Mouse (Mus musculus) thymus, postnatal 36 days (tissue): ENCODE results near the gene Tbk1.

Source experiments
- DNase-seq, 2 experiments: peaks; one replicate each; pipeline ENCODE4 v3.0.0; 2022; ENCODE audit warnings: mixed read lengths in 2 of 2

Tbk1 gene

GRCm38 (mm10) chr10:121585791-121586642, 570 bp downstream of the Tbk1 start:
- DNase-seq, result no peak

DNA sequence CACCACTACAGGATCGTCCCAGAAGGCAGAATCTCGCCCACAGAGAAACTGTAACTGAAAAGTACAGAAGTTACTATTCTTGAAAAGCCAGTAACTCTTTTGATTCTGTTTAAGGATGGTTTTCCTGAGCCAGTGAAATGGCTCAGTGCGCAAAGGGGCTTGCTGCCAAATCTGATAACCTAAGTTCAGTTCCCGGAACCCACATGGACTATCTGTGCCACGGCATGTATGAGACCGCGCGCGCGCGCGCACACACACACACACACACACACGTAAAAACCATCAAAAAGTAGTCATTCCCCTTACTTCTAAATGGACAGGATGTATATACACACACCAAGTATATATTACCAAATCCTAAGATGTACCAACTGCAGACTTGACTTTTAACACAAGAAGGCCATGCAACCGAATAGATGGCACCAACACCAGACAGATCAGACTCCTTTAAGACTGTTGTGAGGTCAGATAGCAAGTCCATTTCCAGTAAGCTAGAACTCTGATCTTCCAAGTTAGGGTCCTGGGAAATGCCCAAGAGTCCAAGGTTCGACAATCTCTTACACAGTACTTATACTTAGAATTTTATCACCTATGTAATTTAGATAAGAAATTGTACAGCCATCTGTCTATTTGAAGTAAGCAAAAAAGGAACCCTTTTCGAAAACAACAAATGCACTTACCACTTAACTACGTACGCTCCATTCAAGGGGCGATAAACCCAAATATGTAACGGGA, 1.4 kb downstream of the Tbk1 start:
- no peak for DNase-seq

- DNase-seq, result no peak
These were observed 2.6 kb downstream of the Tbk1 start for GRCm38 (mm10) chr10:121584033-121584432.

GRCm38 (mm10) chr10:121583016-121583415, 3.6 kb downstream of the Tbk1 start:
- no peak for DNase-seq

- DNase-seq, result no peak
These were observed 4.3 kb downstream of the Tbk1 start for GRCm38 (mm10) chr10:121582287-121582686.

DNA sequence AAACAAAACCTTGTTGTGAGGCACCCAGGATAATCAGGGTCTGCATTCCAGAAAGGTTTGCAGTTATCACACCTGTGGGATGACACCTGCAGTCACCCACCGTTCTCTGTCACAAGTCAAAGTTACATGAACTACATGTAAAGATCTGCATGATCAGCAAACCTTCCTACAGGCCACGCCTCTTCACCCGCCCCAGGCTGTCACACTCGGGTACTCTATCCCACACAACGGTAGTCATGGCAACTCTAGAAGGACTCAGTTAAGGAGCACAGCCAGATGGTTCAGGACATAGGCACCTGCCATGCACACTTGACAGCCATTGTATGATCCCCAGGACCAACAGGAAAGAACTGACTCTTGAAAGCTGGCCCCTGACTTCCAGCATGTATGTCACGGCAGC, 5.2 kb downstream of the Tbk1 start:
- no peak for DNase-seq

DNA sequence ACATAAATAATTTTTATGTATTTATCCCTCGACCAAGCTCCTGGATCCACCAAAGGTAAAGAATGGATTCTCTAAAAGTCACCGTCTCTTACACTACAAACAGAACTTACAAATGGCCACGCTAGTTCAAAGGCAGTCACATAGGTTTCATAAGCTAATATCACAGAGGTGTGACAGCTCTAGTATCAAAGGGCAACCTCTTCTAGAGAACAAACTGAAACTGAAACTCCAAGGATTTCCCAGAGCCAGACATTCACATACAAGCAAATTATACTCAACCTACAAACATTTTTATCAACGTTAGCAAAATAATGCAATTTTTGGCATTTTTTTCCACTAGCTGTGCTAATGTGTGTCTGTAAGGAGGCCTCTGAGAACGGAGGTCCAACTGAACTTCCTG, 6.2 kb downstream of the Tbk1 start:
- DNase-seq, result no peak

DNA sequence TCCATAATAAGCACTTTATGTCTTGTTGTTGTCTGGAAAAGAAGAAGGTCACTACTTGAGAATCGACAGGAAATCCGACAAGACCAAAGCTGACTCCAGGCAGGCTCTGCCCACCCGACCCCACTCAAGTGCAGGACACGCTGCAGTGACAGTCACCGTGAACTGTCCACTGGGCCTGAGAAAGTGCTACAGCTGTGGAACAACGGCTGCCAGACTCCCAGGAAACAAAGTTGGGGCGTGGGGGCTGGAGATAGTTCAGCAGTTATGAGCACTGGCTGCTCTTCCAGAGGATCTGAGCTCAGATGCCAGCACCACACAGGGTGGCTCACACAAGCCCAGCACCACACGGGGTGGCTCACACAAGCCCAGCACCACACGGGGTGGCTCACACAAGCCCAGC, 10.2 kb downstream of the Tbk1 start:
- no peak for DNase-seq

DNA sequence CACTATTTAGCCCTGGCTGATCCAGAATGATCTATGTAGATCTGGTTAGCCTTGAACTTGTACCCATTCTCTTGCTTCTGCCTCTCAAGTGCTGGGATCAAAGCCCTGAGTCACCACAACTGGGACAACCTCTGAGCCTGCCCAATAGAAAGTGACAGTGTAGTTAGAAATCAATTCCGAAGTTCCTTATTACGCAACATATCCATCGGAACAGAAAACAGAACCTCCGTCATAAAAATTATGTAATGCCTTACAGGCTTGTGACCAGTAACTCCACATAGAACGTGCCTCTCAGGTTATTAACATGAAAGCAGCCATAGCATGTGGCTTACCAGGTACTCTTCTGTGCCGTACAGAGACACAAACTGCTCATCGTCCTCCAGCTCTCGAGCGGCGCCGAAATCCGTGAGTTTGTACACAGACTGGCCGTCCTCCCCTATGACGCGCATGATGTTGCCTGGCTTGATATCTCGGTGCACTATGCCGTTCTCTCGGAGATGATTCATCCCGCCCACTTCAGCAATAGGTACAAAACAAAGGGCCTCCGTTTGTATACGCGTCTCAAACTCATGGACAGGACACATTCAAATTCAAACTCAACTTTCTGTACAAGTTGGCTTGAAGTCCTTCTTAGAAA, 15.0 kb downstream of the Tbk1 start:
- DNase-seq, result no peak

DNA sequence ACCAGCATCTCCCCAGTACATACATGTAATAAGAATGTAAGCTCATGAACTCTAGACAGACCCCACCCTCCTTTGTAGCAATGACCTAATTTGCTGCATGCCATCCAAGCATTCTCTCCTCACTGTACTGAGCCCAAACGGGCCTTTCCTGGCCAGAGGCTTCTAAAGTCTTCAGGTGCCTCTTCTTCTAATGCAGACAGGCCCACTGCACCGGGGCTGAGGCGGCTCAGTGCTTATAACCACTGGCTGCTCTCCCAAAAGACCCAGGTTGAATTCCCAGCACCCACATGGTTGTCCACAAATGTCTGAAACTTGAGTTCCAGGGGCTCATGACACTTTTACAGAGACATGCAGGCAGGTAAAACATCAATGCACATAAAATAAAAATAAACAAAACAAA, 15.6 kb downstream of the Tbk1 start:
- no peak for DNase-seq

DNA sequence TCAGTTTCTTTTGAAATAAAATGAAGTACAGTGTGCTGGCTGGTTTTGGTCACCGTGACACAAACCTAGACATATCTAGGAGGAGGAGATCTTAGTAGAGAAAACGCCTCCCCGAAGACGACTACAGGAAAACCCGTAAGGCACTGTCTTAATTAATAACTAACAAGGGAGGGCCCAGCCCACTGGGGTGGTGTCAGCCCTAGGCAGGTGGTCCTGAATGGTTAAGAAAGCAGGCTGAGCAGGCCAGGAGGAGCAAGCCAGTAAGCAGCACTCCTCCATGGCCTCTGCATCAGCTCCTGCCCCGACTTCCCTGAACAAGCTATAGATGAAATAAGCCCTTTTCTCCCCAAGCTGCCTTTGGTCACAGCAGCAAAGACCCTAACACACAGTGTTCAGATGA, 16.8 kb downstream of the Tbk1 start:
- DNase-seq, result no peak

- no peak for DNase-seq
These were observed 17.5 kb downstream of the Tbk1 start for GRCm38 (mm10) chr10:121569001-121569589.

DNA sequence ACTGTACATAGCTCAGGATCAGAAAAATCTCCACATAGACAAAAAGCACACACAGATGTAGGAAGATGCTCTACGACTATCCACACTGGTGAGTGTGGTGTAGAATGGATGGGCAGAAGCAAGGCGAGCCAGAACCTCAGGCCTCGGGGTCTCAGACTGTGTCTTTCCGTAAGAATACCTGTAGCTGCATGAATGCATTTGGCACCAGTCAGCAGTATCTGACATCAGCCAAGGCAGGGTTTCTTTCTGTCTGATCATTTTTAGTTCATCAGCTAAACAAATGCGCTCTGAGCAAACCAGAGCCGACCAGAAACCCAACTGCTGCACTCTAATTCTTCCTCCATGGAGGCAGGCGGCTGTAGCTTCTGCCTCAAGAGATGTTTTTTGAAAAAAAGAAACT, 18.1 kb downstream of the Tbk1 start:
- DNase-seq, result no peak

- no peak for DNase-seq
These were observed 18.6 kb downstream of the Tbk1 start for GRCm38 (mm10) chr10:121568026-121568425.

DNA sequence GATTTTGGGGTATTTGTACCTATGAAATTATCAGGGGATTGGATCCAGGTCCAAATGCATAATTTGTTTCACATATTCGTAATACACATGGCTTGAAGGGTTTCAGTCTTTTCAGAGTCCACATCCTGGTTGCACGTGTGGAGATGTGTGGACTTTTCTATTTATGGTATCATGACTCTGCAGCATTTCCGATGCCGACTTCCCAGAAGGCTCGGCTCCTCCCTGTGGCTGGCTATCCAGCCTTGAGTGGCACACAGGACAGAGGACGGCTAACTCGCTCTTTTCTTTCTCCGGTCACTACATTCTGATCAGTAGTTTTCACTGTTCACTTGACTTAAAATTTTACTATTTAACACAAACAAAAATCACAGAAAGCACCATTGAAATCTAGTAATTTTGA, 22.1 kb downstream of the Tbk1 start:
- no peak for DNase-seq

GRCm38 (mm10) chr10:121558231-121558630, 28.4 kb downstream of the Tbk1 start:
- DNase-seq, result no peak

DNA sequence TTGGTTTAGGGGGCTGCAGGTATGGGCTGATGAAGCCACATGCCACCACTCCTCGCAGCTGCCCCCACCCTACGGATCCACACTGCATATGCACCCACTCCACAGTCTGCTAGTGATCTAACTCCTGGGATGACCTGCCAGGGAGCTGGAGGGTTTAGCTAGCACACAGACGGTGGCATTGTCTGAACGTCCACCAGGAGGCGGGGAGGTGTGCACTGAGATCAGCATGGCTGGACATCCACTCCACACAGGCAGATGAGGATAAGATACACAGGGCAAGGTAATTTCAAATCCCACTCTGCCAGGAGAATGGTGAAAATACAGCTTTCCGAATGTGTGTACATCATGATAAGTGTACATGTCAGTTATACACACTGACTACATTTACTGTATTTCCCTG, 30.3 kb downstream of the Tbk1 start:
- DNase-seq, result no peak

- DNase-seq, result no peak
These were observed 36.3 kb downstream of the Tbk1 start for GRCm38 (mm10) chr10:121550334-121550733.

DNA sequence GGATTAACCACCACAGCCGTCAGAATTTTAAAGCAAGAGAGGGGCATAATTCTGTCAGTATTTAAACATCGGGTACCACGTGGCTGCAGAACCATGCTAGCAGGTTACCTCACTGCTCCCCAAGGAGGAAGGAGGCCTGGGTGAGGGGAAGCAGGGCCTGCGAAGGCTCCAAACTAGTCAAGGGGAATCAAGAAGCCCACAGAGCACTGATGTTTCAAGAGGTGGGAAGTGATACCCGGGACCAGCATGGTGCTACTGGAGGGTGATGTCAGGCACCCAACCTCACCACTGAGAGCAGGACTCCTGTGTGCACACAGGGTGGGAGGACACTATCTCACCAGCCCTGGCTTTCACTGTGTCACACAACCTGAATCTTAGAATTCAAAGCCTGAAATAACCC, 36.9 kb downstream of the Tbk1 start:
- DNase-seq, result no peak

DNA sequence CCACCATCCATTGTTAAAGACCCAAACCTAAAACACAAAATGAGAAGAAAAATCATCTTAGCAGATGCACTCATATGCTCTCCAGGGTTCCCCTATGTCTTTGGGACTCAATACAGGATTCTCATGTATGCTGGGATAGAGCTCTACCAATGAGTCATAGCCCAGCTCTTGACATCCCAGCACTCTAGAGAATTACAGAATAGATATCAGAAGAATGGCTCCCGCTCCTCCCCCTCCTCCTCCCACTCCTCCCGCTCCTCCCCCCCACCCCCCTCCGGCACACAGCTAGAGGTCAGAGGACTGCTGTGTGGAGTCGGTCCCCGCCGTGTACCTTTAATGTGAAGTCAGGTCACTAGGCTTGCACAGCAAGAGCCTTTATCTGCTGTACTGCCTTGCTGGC, 39.4 kb downstream of the Tbk1 start:
- no peak for DNase-seq

- DNase-seq, result no peak
These were observed 43.0 kb downstream of the Tbk1 start for GRCm38 (mm10) chr10:121543577-121543976.

- DNase-seq, result no peak
These were observed 44.4 kb downstream of the Tbk1 start for GRCm38 (mm10) chr10:121542156-121542555.

GRCm38 (mm10) chr10:121534995-121535394, 51.6 kb downstream of the Tbk1 start:
- no peak for DNase-seq
